Mouse (Mus musculus): ENCODE measurements at regions not wholly inside any gene's neighbourhood (a gene's known extent, or its start where the extent isn't known, plus 50 kb on each side); places are given as distances from the start of the nearest gene placed in this dataset.

DNA sequence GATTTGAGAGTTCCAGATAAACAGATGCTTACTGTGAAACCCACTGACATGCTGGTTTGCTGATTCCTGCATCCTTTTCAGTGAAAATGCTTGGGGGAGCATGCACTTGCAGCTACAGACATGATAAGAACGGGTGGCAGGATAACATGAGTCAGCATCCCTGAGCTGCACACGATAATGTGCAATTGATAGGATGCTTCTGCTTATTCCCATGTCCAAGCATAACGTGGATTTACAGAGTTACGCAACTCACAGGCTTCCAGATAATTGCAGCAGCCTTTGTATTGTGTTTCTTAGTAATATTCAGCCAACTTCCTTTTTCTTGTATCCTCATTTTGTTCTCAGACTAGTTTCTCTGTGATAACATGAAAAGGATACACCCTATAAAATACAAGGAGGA, 245.7 kb downstream of the Flrt2 start:
- Histone ChIP-seq H3K4me3 (replicated peaks) (no peak overlapping the region), H3K4me2 (no peak overlapping the region), H3K4me1 (no peaks in the 10 kb centered on the region), H3K9me3 (no peaks in the 10 kb centered on the region), H3K27ac (no peak overlapping the region), H3K27me3 (replicated peaks) (no peaks in the 10 kb centered on the region), H3K36me3 (no peaks in the 10 kb centered on the region), H3K9ac (no peak overlapping the region)
- 71% methylated on average over 4 of the region's 4 CpGs for WGBS
- no peak for ATAC-seq (ENCODE audit: insufficient read depth, low FRiP score, low read depth)

- Histone ChIP-seq H3K4me1 (no peaks in the 10 kb centered on the region), H3K4me2 (no peak overlapping the region), H3K9ac (no peak overlapping the region), H3K9me3 (no peaks in the 10 kb centered on the region), H3K27ac (no peak overlapping the region), H3K27me3 (replicated peaks) (no peaks in the 10 kb centered on the region), H3K4me3 (replicated peaks) (no peak overlapping the region), H3K36me3 (no peaks in the 10 kb centered on the region)
- no peak for ATAC-seq (ENCODE audit: insufficient read depth, low FRiP score, low read depth)
- WGBS: 57% methylated on average over 1 of the region's 1 CpGs
Measured at GRCm38 (mm10) chr12:95940465-95941012, 248.5 kb downstream of the Flrt2 start.

- Histone ChIP-seq H3K27ac (no peak overlapping the region), H3K36me3 (no peaks in the 10 kb centered on the region), H3K9ac (no peak overlapping the region), H3K27me3 (replicated peaks) (no peaks in the 10 kb centered on the region), H3K4me1 (no peaks in the 10 kb centered on the region), H3K9me3 (no peaks in the 10 kb centered on the region), H3K4me3 (replicated peaks) (no peak overlapping the region), H3K4me2 (no peak overlapping the region)
- no peak for ATAC-seq (ENCODE audit: insufficient read depth, low FRiP score, low read depth)
- 78% methylated on average over 6 of the region's 6 CpGs for WGBS
Measured at GRCm38 (mm10) chr12:95959786-95960504, 267.9 kb downstream of the Flrt2 start.

GRCm38 (mm10) chr12:95960505-95960871, 268.5 kb downstream of the Flrt2 start:
- H3K4me1 ChIP-seq: no peaks in the 10 kb centered on the region
- 61% methylated on average over 3 of the region's 3 CpGs for WGBS
- no peak for ATAC-seq (ENCODE audit: insufficient read depth, low FRiP score, low read depth)

GRCm38 (mm10) chr12:95962817-95963216, 270.8 kb downstream of the Flrt2 start:
- WGBS: 34% methylated on average over 4 of the region's 4 CpGs
- H3K4me3 ChIP-seq (replicated peaks): no peak overlapping the region

More at GRCm38 (mm10) chr12:95960505-95960871, 268.5 kb downstream of the Flrt2 start:
- Histone ChIP-seq H3K9me3 (no peaks in the 10 kb centered on the region), H3K4me2 (no peak overlapping the region), H3K36me3 (no peaks in the 10 kb centered on the region), H3K27ac (no peak overlapping the region), H3K27me3 (replicated peaks) (no peaks in the 10 kb centered on the region), H3K4me3 (replicated peaks) (no peak overlapping the region), H3K9ac (no peak overlapping the region)

GRCm38 (mm10) chr12:95988669-95989288, 296.8 kb downstream of the Flrt2 start:
- no peak overlapping the region for H3K9ac ChIP-seq
- no peaks in the 10 kb centered on the region for H3K9me3 ChIP-seq
- no peak overlapping the region for H3K27ac ChIP-seq
- H3K4me1 ChIP-seq: no peaks in the 10 kb centered on the region
- no peaks in the 10 kb centered on the region for H3K27me3 ChIP-seq (replicated peaks)
- H3K4me3 ChIP-seq (replicated peaks): no peak overlapping the region
- no peak overlapping the region for H3K4me2 ChIP-seq
- no peaks in the 10 kb centered on the region for H3K36me3 ChIP-seq
- ATAC-seq (ENCODE audit: insufficient read depth, low FRiP score, low read depth): no peak
- 79% methylated on average over 5 of the region's 5 CpGs for WGBS

More at GRCm38 (mm10) chr12:95962817-95963216, 270.8 kb downstream of the Flrt2 start:
- no peaks in the 10 kb centered on the region for H3K36me3 ChIP-seq
- H3K9me3 ChIP-seq: no peaks in the 10 kb centered on the region
- no peak overlapping the region for H3K9ac ChIP-seq
- no peak overlapping the region for H3K27ac ChIP-seq
- no peaks in the 10 kb centered on the region for H3K4me1 ChIP-seq
- no peak for ATAC-seq (ENCODE audit: insufficient read depth, low FRiP score, low read depth)
- no peaks in the 10 kb centered on the region for H3K27me3 ChIP-seq (replicated peaks)
- no peak overlapping the region for H3K4me2 ChIP-seq

GRCm38 (mm10) chr12:95994963-95995362, 302.9 kb downstream of the Flrt2 start:
- no peak overlapping the region for H3K4me2 ChIP-seq
- H3K9me3 ChIP-seq: no peaks in the 10 kb centered on the region
- ATAC-seq (ENCODE audit: insufficient read depth, low FRiP score, low read depth): no peak
- H3K4me3 ChIP-seq (replicated peaks): no peak overlapping the region
- H3K36me3 ChIP-seq: no peaks in the 10 kb centered on the region
- H3K27ac ChIP-seq: no peak overlapping the region
- no peaks in the 10 kb centered on the region for H3K27me3 ChIP-seq (replicated peaks)
- H3K4me1 ChIP-seq: no peaks in the 10 kb centered on the region
- H3K9ac ChIP-seq: no peak overlapping the region
- 46% methylated on average over 2 of the region's 2 CpGs for WGBS

DNA sequence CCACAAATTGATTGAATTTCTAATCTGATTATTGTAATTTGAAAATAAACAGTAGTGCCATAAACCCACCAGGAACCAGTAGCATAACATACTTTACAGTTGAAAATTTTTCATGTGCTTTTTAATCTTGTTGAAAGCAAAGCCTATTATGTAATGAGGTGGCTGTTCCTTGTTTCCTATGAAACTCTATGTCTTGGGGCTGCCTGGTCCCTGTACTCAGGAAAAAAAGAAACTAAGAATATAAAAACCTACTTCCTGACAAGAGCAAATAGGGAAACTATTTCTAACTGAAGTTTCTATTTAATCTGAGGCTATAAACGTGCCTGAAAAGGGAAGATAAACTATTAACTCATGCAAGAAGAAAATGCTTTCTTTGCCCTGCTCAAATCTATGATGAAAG, 338.2 kb downstream of the Flrt2 start:
- H3K27me3 ChIP-seq (replicated peaks): no peaks in the 10 kb centered on the region
- 27% methylated on average over 1 of the region's 1 CpGs for WGBS
- no peaks in the 10 kb centered on the region for H3K36me3 ChIP-seq
- H3K4me3 ChIP-seq (replicated peaks): no peak overlapping the region
- H3K9ac ChIP-seq: no peak overlapping the region
- H3K4me1 ChIP-seq: no peaks in the 10 kb centered on the region
- no peak overlapping the region for H3K27ac ChIP-seq
- ATAC-seq (ENCODE audit: insufficient read depth, low FRiP score, low read depth): no peak
- no peaks in the 10 kb centered on the region for H3K9me3 ChIP-seq
- H3K4me2 ChIP-seq: no peak overlapping the region

GRCm38 (mm10) chr12:96075365-96075764, 383.3 kb downstream of the Flrt2 start:
- WGBS: 81% methylated on average over 4 of the region's 4 CpGs
- H3K4me1 ChIP-seq: no peaks in the 10 kb centered on the region
- H3K4me2 ChIP-seq: no peak overlapping the region
- no peaks in the 10 kb centered on the region for H3K27me3 ChIP-seq (replicated peaks)
- H3K9ac ChIP-seq: no peak overlapping the region
- no peaks in the 10 kb centered on the region for H3K9me3 ChIP-seq
- H3K36me3 ChIP-seq: no peaks in the 10 kb centered on the region
- H3K4me3 ChIP-seq (replicated peaks): no peak overlapping the region
- no peak overlapping the region for H3K27ac ChIP-seq
- no peak for ATAC-seq (ENCODE audit: insufficient read depth, low FRiP score, low read depth)

DNA sequence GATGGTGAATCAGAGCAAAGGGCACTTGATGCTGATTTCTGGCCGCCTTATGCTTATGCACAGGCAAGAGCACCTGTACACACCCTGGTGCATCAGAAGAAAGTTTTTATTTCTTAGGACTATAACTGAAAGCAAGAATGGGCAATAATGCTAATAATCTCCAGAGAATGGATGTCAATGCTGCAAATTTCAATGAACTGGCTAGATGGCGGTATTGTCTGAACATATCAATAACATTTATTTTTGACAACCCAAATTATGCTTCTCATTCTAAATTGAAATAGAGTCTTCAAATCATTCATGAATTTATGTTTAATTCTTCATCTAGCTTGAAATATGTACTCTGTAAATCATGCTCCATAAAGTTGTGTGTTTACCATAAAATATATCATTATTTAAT, 399.0 kb downstream of the Flrt2 start:
- H3K27me3 ChIP-seq (replicated peaks): no peaks in the 10 kb centered on the region
- H3K4me3 ChIP-seq (replicated peaks): no peak overlapping the region
- H3K9me3 ChIP-seq: no peaks in the 10 kb centered on the region
- no peak overlapping the region for H3K4me2 ChIP-seq
- ATAC-seq (ENCODE audit: insufficient read depth, low FRiP score, low read depth): no peak
- H3K4me1 ChIP-seq: no peaks in the 10 kb centered on the region
- 90% methylated on average over 2 of the region's 2 CpGs for WGBS
- H3K36me3 ChIP-seq: no peaks in the 10 kb centered on the region
- H3K27ac ChIP-seq: no peak overlapping the region
- no peak overlapping the region for H3K9ac ChIP-seq

DNA sequence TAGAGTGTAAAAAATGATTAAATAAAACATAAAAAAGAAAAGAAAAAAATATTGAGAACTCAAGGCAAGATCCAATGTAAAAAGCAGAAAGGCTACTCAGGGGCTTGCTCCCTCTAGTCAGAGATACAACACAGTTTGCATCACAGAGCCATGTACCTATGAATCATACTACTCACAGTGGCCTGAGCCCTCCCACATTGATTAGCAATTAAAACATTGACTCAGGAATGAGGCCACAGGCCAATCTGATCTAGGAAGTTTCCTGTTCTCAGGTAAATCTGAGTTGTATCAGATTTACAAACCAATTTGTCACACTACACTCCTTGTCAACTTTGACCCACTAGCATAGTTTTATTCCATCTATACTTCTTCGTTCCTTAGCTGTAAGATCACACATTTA, 414.2 kb downstream of the Flrt2 start:
- no peaks in the 10 kb centered on the region for H3K4me1 ChIP-seq
- no peak for ATAC-seq (ENCODE audit: insufficient read depth, low FRiP score, low read depth)
- no peak overlapping the region for H3K4me3 ChIP-seq (replicated peaks)
- H3K27ac ChIP-seq: no peak overlapping the region
- no peaks in the 10 kb centered on the region for H3K27me3 ChIP-seq (replicated peaks)
- WGBS: 72% methylated on average over 1 of the region's 1 CpGs
- no peak overlapping the region for H3K9ac ChIP-seq
- H3K9me3 ChIP-seq: no peaks in the 10 kb centered on the region
- H3K4me2 ChIP-seq: no peak overlapping the region
- H3K36me3 ChIP-seq: no peaks in the 10 kb centered on the region

GRCm38 (mm10) chr12:96114727-96115379, 422.8 kb downstream of the Flrt2 start:
- Histone ChIP-seq H3K36me3 (no peaks in the 10 kb centered on the region), H3K4me2 (no peak overlapping the region), H3K27ac (no peak overlapping the region), H3K4me3 (replicated peaks) (no peak overlapping the region), H3K4me1 (no peaks in the 10 kb centered on the region), H3K9me3 (no peaks in the 10 kb centered on the region), H3K9ac (no peak overlapping the region), H3K27me3 (replicated peaks) (no peaks in the 10 kb centered on the region)
- no peak for ATAC-seq (ENCODE audit: insufficient read depth, low FRiP score, low read depth)
- WGBS: 60% methylated on average over 3 of the region's 3 CpGs
